19 mouse cellular contexts compared by ENCODE assay signal in the genomic region with DNA sequence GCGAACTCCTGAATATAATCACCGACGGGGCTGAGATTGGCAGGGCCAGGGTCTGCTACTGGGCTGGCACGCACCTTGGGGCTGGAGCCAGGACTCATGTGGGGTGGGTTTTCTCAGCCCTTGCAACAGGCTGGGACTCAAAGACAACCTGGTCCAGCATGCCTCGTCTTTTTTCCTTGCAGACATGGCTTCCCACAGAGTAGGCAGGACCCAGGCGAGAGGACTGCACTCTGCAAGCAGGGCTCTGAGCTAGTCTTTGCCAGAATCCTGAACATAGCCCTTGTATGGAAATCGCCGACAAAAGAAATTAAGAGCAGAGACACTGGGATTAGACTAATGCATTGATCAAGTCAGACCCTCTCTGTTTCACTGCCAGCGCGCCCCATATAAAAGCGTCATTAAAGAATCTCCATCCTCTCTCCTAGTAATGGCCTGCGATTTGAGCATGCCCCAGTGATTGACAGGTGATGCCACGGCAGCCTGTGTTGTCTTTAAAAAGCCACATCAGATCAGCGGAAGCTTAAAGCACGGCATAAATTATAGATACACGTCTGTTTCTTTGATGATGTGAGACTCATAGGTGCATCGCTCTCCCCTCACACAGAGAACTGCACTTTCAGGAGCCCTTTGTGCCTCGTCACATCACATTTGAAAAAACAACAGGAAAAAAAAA.
A peak's percentile ranks its signal among the peaks of the same experiment; 100 is the strongest.
DNase-seq lines count a peak whose midpoint lies in the region; ATAC-seq lines count a peak whose summit lies in the region.
"Had no signal": no experiment of that assay in that cellular context is flagged by ENCODE, and none has a peak within 500 bp of the region (broad histone marks: within the 10 kb centered on the region; RNA-seq: fewer than 3 reads in every experiment).

No protein-coding gene starts in this region.

- H3K27me3 ChIP-seq in heart, embryonic 12.5 days (replicated peaks): no peaks in the 10 kb centered on the region
- H3K27me3 ChIP-seq in midbrain, embryonic 13.5 days: no peaks in the 10 kb centered on the region
- no peaks in the 10 kb centered on the region for H3K27me3 ChIP-seq in midbrain, embryonic 10.5 days (ENCODE audit: low read depth, poor library complexity, severe bottlenecking)
- H3K27me3 ChIP-seq in midbrain, embryonic 15.5 days (replicated peaks): no peaks in the 10 kb centered on the region
- H3K27me3 ChIP-seq: embryonic facial prominence, embryonic 12.5 days; heart, embryonic 13.5 days; limb, embryonic 15.5 days had no signal

- WGBS in heart, embryonic 12.5 days: 80% methylated on average over 18 of the region's 18 CpGs
- 35% methylated on average over 18 of the region's 18 CpGs for WGBS in midbrain, embryonic 13.5 days
- WGBS in midbrain, embryonic 10.5 days: 66% methylated on average over 18 of the region's 18 CpGs
- WGBS in midbrain, embryonic 15.5 days: 23% methylated on average over 18 of the region's 18 CpGs

- H3K9me3 ChIP-seq in heart, embryonic 12.5 days (replicated peaks): no peaks in the 10 kb centered on the region
- no peaks in the 10 kb centered on the region for H3K9me3 ChIP-seq in midbrain, embryonic 13.5 days
- H3K9me3 ChIP-seq in midbrain, embryonic 10.5 days (replicated peaks): no peaks in the 10 kb centered on the region
- no peaks in the 10 kb centered on the region for H3K9me3 ChIP-seq in midbrain, embryonic 15.5 days
- H3K9me3 ChIP-seq: embryonic facial prominence, embryonic 12.5 days; heart, embryonic 13.5 days; limb, embryonic 15.5 days had no signal

- DNase-seq in heart, adult 11 months: peak; percentile 71
- DNase-seq in midbrain, embryonic 10.5 days (ENCODE audit: low spot score): no peak
- DNase-seq in right cerebral cortex, adult 2 months (ENCODE audit: low spot score in 2 of 2): no peak
- DNase-seq in adrenal gland, adult (ENCODE audit: inconsistent age in 2 of 2, low spot score in 1 of 2): no peak
- DNase-seq: adrenal gland, postnatal 10 days; B cell, adult 2 months; cerebellum, adult 2 months; heart, postnatal 36 days; kidney, postnatal 14 days; liver, postnatal 0 days; lung, postnatal 14 days; thymus, postnatal 4 days had no signal

- 0 out of 2 replicates have a peak, but pooled peaks cover 7% of the 10 kb centered on the region for H3K4me1 ChIP-seq in heart, embryonic 12.5 days (replicated peaks)
- H3K4me1 ChIP-seq in midbrain, embryonic 13.5 days (replicated peaks): peaks cover 11% of the 10 kb centered on the region
- H3K4me1 ChIP-seq in midbrain, embryonic 10.5 days: peaks cover 16% of the 10 kb centered on the region
- peaks cover 7% of the 10 kb centered on the region; the same call in 1 of the 2 replicates for H3K4me1 ChIP-seq in midbrain, embryonic 15.5 days
- H3K4me1 ChIP-seq: embryonic facial prominence, embryonic 12.5 days; heart, embryonic 13.5 days; limb, embryonic 15.5 days had no signal

- no peak overlapping the region for H3K4me2 ChIP-seq in heart, embryonic 12.5 days
- peak overlapping the region; percentile 36 for H3K4me2 ChIP-seq in midbrain, embryonic 13.5 days (replicated peaks)
- H3K4me2 ChIP-seq in midbrain, embryonic 15.5 days: peak overlapping the region; percentile 24
- H3K4me2 ChIP-seq: embryonic facial prominence, embryonic 12.5 days; heart, embryonic 13.5 days; limb, embryonic 15.5 days had no signal

- no peak overlapping the region for H3K4me3 ChIP-seq in heart, embryonic 12.5 days
- no peak overlapping the region for H3K4me3 ChIP-seq in midbrain, embryonic 13.5 days (replicated peaks)
- H3K4me3 ChIP-seq in midbrain, embryonic 10.5 days: no peak overlapping the region
- H3K4me3 ChIP-seq in midbrain, embryonic 15.5 days: no peak overlapping the region
- H3K4me3 ChIP-seq: embryonic facial prominence, embryonic 12.5 days; heart, embryonic 13.5 days; limb, embryonic 15.5 days had no signal

- H3K9ac ChIP-seq in heart, embryonic 12.5 days: no peak overlapping the region
- 0 out of 2 replicates have a peak overlapping the region, but pooled peaks have one; percentile 15 for H3K9ac ChIP-seq in midbrain, embryonic 13.5 days (replicated peaks)
- H3K9ac ChIP-seq in midbrain, embryonic 15.5 days: 0 out of 2 replicates have a peak overlapping the region, but pooled peaks have one; percentile 1
- H3K9ac ChIP-seq: embryonic facial prominence, embryonic 12.5 days; heart, embryonic 13.5 days; limb, embryonic 15.5 days; liver, postnatal 0 days had no signal

- no peak for ATAC-seq in heart, embryonic 12.5 days (ENCODE audit: insufficient number of reproducible peaks, low FRiP score)
- peak; percentile 80 for ATAC-seq in midbrain, embryonic 13.5 days
- ATAC-seq in midbrain, embryonic 15.5 days (replicated peaks): peak; percentile 75
- ATAC-seq: intestine, postnatal 0 days; liver, postnatal 0 days had no signal

- H3K36me3 ChIP-seq in heart, embryonic 12.5 days: no peaks in the 10 kb centered on the region
- H3K36me3 ChIP-seq in midbrain, embryonic 13.5 days: no peaks in the 10 kb centered on the region
- no peaks in the 10 kb centered on the region for H3K36me3 ChIP-seq in midbrain, embryonic 10.5 days
- H3K36me3 ChIP-seq in midbrain, embryonic 15.5 days (replicated peaks): no peaks in the 10 kb centered on the region
- H3K36me3 ChIP-seq: embryonic facial prominence, embryonic 12.5 days; heart, embryonic 13.5 days; limb, embryonic 15.5 days had no signal

- H3K27ac ChIP-seq in heart, embryonic 12.5 days (ENCODE audit: poor library complexity, severe bottlenecking): no peak overlapping the region
- peak overlapping the region; percentile 35; the same call in 1 of the 2 replicates for H3K27ac ChIP-seq in midbrain, embryonic 13.5 days
- no peak overlapping the region for H3K27ac ChIP-seq in midbrain, embryonic 10.5 days (replicated peaks)
- H3K27ac ChIP-seq in midbrain, embryonic 15.5 days: 0 out of 2 replicates have a peak overlapping the region, but pooled peaks have one; percentile 31
- H3K27ac ChIP-seq: embryonic facial prominence, embryonic 12.5 days; heart, embryonic 13.5 days; limb, embryonic 15.5 days had no signal

Comparison
In these comparisons a context has a peak if more than half of its experiments do, and no peak if none do; other contexts are left out.
1. H3K27ac ChIP-seq: peak in midbrain, embryonic 13.5 days (single experiment) and midbrain, embryonic 15.5 days (single experiment); none in heart, embryonic 12.5 days (single experiment) and midbrain, embryonic 10.5 days (single experiment).